Mouse (Mus musculus): Measurements from ENCODE around the gene Gpatch2l.

Gpatch2l gene

DNA sequence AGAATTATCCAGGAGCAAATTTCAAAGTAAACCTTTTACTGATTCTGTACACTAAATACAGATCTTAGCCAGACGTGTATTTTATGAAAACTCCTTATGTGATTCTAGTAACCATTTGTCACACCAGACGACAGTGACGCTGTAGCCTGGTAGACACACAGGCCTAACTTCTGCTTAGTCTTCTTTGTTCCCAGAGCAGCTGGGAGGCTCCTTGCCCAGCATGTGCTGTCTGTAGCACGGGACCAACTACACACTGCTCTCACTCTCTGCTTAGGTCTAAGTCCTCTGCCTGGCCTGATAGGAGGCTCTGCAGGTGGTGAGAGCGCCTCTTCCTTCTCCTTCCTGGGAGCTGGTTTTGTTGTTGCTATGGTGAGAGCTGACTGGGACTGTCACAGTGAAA lies 35.2 kb downstream of the Gpatch2l start:
- no peak for DNase-seq (ENCODE audit: low read depth, low spot score)

DNA sequence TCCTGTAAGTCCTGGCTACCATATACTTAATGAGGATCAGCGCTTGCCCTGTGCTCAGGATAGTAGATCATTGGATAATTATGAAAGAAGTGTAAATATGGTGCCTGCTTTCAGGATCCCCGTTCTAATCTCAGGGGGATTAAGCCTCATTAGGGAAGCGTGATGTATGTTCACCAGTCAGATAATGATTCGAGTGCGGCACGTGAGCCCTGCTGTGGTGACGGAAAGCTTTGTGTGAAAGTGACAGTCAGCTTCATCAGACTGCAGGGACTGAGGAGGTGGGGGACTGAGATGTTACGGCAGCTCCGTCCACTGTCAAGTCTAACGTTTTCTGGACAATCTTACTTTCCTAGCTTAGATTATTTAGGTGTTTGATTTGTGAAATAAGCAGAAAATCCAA lies 38.3 kb downstream of the Gpatch2l start:
- DNase-seq (ENCODE audit: low read depth, low spot score), result no peak

DNA sequence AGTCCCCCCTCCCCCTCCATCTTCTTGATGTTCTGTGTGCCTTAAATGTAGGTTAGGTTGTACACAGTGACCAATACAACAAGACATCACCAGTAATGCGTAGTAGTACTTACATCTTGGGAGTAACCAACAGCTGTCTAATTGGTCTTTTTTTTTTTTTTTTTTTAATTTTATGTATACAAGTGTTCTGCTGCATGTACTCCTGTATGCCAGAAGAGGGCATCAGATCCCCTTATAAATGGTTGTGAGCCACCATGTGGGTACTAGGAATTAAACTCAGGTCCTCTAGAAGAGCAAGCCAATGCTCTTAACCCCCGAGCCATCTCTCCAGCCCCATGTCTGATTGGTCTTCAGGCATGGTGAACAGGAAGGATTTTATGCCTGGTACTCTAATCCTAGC lies 44.0 kb downstream of the Gpatch2l start:
- peak; percentile 44 for DNase-seq (ENCODE audit: low read depth, low spot score)

DNA sequence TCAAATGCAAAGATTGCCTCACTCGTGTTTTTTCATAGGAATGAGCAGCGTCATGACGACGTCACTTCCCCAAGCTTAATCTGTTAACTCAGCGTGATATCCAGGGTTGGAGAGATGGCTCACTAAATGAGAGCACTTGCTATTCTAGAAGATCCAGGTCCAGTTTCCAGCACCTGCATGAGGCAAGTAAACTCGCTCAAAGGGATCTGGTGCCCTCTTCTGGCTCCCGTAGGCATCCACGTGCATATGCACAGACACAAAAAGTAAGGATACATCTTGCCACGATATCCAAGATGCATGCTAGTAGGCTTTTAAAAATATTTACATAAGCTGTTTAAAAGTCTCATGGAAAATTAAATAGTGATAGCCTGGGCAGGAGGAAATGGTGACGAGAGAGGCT lies 55.8 kb downstream of the Gpatch2l start:
- DNase-seq (ENCODE audit: low read depth, low spot score), result peak; percentile 75

DNA sequence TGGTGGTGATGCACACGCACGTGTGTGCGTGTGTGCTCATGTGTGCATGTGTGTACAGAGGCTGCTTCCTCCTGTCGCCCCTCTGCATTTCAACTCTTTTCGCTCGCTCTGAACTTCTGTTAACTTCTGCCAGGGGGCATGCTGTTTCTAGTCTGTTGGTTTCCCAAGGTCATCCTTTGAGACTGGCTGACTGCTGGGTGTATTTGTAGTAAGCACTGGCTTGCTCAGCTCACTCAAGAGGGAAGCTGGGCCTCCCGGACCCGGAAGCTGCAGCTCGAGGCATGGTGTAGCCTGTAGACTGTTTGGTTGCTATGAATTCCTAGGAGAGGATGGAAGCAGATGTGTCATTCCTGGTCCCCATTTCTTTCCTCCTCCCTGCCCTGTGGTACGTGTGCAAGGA lies 61.3 kb downstream of the Gpatch2l start:
- peak; percentile 21 for DNase-seq (ENCODE audit: low read depth, low spot score)

DNA sequence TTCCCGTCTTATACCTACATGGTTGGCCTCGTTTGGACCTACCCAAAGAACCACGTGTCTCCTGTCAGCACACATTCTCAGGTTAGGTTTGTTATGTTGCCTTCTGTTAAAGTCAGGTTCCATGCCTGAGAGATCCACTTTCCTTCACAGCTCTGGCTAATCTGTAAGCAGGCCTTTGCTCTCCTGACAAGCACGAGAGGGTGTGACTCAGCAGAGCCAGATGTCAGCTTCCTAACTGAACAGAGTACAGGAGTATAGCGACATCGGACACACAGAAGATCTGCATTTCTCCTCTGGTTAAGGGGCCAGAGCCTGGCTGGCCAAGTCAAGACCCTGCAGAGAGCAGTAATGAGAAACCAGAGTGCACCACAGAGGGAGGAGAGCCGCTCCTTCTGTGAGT lies 63.4 kb downstream of the Gpatch2l start:
- no peak for DNase-seq (ENCODE audit: low read depth, low spot score)

DNA sequence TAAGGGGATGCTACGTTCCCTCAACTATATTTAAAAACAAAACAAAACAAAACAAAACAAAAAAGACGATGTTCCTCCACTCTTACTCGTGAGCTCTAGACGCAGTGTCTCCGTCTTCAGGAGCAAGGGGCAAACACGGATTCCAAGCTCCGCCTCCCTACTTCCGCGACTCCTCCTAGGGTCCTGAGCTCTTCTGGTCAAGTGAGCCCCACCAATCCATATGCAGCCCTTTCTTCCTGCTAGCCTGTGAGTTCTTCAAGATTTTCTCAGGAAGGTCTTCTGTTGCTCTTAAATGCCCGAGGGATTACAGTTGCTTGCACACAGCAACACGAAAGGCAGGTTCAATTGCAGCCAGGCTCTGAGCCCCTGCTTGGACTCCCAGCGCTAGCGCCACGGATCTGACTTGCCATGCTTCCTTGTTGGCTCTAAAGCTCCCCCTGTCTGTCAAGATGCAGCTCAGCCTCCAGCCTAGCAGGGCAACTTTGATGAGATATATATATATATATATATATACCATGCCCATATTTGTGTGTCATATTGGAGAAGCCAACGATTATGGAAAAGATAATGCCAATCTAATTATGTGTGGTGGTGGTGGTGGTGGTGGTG lies 64.1 kb downstream of the Gpatch2l start:
- peak; percentile 84 for DNase-seq (ENCODE audit: low read depth, low spot score)

DNA sequence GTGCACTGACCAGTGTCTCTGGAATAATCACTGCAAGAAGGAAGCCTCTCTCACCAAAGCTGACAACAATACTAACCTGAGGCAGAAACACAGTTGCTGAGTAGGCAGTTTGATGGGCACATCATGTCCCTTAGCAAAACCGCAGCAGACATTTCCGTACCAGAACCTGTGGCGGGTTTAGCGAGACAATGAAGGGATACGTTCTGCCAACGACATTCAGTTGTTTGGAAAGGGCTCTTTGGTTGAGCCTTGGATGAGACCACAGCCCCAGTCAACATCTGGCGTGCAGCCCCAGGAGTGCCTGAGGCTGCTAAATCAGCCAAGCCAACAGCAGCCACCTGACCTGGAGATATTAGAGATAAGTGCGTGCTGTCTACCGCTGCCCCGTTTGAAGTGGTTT lies 67.8 kb downstream of the Gpatch2l start:
- DNase-seq (ENCODE audit: low read depth, low spot score), result no peak

DNA sequence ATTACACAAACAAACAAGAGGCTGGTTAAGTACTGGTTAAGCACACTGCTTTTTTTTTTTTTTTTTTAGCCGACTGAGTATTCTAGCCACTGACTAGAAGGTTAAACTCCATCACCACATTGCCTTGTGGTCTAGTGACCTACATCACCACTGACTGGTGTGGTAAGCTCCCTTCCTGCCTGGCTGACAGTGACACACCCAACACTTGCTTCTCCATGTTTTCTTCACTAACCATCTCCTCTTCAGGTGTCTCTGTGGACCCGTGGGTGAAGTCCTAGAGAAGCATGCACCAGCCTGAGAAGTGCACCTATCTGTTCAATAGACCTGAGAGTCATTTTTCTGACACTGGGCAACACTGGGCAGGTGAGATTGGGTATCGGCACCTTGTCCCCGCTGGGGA lies 68.2 kb downstream of the Gpatch2l start:
- DNase-seq (ENCODE audit: low read depth, low spot score), result no peak

DNA sequence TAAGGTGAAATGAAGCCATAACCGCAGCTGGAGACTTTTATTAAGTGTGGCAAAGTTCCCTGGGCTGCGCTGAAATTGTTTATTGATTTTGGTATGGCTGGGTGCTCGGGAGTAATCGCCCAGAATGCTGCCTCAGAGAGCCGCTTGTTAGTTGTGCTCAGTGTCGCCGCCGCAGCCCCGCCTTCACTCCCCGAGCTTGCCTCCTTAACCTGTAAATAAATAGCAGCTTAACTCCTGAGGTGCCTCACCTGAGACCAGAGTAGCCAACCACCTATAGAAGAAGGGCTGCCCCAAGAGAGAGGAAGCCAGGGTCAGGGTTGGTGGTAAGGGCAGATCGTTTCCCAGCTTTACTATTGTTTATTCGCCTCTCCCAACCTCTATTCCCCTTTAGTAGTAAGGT lies 79.0 kb downstream of the Gpatch2l start:
- DNase-seq (ENCODE audit: low read depth, low spot score), result no peak

DNA sequence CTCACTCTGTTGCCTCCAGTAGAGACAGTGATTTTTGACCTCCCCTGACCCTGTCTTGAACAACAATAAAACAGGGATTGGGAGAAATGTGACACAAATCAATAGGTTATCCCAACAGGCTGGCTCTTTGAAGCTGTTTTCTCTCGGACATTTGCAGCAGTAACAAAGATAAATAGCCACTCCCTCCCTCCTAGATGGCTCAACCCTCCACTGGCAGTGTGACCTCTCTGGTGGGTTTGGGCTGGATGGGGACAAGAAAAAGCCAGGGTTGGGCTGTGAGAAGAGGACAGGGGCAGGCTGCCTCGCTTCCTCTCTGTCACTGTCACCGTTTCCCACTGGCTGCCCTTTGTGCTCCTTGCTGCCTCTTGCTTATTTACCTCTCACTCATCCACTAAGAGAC lies 82.6 kb downstream of the Gpatch2l start:
- DNase-seq (ENCODE audit: low read depth, low spot score), result no peak

DNA sequence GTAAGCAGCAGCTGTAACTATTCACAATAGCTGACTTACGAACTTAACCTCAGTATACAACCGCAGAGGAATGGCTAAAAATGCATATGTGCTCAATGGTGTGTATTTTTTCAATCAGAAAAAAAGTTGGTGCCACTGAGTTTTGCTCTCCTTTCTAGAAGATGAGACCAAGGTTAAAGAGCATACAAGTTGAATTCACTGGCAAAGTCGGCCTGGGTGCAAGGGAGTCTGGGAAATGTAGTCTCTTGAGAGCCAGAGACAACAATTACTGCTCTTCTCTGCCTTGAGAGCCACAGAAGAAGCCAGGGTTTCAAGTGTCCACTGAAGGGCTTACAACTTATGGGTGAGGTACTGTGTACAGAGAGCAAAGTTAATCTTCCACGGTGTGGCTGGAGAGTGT lies 88.2 kb downstream of the Gpatch2l start:
- DNase-seq (ENCODE audit: low read depth, low spot score), result peak; percentile 27

DNA sequence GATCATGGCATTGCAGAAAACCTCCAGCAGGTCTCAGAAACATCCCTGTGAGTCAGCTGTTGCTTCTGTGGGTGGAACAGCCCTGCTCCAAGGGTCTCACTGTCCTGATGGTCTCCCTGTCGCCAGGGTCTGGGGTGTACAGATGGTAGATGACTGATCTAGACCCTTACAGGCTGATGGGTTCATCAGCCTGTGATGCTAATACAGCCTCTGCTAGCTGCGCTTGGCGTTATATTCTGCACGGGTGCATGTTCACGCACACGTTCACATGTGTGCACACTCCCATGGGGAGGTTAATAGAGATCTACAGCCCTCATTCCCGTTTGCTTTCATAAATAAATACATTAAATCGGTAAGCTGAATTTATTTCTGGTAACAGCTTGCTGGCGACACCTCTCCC lies 89.0 kb downstream of the Gpatch2l start:
- DNase-seq (ENCODE audit: low read depth, low spot score), result no peak

DNA sequence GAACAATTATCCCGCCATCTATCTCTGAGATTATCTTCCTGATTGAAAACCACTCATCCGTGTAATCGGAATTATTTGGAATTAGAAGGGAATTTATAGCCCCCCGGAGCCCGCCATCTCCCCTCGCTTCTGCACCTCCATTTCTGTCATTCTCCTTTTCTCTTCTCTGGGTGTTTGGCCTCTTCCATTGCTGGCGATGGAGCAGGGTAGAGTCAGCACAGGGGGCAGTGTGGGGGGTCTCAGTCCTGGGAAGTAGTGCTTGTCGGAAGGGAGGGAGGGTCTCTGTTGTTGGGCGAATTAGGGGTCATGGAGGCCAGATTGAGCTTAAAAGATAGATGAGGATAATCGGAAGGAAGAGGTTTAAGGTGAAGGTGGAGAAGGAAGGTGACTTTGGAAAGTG lies 89.6 kb downstream of the Gpatch2l start:
- no peak for DNase-seq (ENCODE audit: low read depth, low spot score)

DNA sequence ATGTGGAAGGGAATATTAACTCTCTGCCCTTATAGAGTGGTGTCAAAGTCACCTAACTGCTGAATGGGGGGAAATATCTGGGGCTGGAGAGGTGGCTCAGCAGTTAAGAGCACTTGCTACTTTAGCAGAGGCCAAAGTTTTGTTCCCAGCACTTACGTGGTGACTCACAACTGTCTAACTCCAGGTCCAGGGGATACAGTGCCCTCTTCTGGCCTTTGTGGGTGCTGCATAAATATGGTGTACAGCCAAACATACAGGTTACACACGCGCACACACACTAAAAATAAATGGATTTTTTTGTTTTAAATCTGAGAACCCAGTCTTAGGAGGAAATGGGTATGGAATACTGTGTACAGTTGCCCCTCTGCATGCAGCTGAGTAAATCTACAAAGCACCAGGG lies 94.6 kb downstream of the Gpatch2l start:
- DNase-seq (ENCODE audit: low read depth, low spot score), result peak; percentile 82

DNA sequence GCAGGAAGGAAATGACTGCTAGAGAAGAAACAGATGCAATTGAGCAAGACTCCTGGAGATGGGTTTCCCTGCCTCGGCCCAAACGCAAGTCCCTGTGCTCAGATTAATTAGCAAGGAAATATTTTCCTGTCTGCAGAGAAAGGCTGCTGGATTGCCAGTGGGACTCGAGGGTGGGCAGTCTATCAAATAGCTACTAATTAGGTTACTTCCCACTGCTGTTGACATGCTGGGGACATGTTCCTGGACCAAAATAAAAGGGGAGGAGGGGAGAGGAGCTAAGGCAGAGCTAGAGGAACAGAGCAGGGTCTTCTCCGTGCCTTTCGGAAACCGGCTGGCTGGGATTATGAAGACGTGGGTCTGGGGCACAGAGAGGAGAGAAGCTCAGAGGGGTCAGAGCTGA lies 95.2 kb downstream of the Gpatch2l start:
- no peak for DNase-seq (ENCODE audit: low read depth, low spot score)

Data from R1 (cell line).